Mouse (Mus musculus) embryonic facial prominence, embryonic 13.5 days (tissue): ENCODE results near the gene Kcna3. TPM values are rescaled to one million over a fixed set of nuclear protein-coding genes. Genes with fewer than 3 reads are reported as not detected.

Source experiments
- ATAC-seq: fragments of 200-750 bp; cut with Nextera tagmentation; 2 replicates; pipeline ENCODE4 v1.8.0; 2017; ENCODE audit warnings: low read depth; ENCODE audit not compliant: insufficient number of reproducible peaks, insufficient read depth, low FRiP score, low TSS enrichment
- H3K27ac ChIP-seq: fragments of 300-500 bp; sonication (generic); 2 replicates; pipeline ENCODE4 v1.5.1; 2015; ENCODE audit warnings: moderate library complexity, mild to moderate bottlenecking, inconsistent platforms
- H3K27me3 ChIP-seq: fragments of 300-500 bp; sonication (generic); 2 replicates; pipeline ENCODE4 v1.6.1; 2015; ENCODE audit warnings: mild to moderate bottlenecking, inconsistent platforms
- H3K36me3 ChIP-seq: fragments of 300-500 bp; sonication (generic); 2 replicates; pipeline ENCODE4 v1.6.1; 2015; ENCODE audit warnings: mild to moderate bottlenecking, inconsistent platforms
- H3K4me1 ChIP-seq: fragments of 300-500 bp; sonication (generic); 2 replicates; pipeline ENCODE4 v1.6.1; 2015; ENCODE audit warnings: inconsistent platforms
- H3K4me2 ChIP-seq: fragments of 300-500 bp; sonication (generic); 2 replicates; pipeline ENCODE4 v1.6.1; 2015; ENCODE audit warnings: moderate library complexity, mild to moderate bottlenecking, inconsistent platforms
- H3K4me3 ChIP-seq: fragments of 300-500 bp; sonication (generic); 2 replicates; pipeline ENCODE4 v1.5.1; 2015; ENCODE audit warnings: mild to moderate bottlenecking, inconsistent platforms
- H3K9ac ChIP-seq: fragments of 300-500 bp; sonication (generic); 2 replicates; pipeline ENCODE4 v1.6.1; 2015; ENCODE audit warnings: mild to moderate bottlenecking, inconsistent platforms
- H3K9me3 ChIP-seq: fragments of 300-500 bp; sonication (generic); 2 replicates; pipeline ENCODE4 v1.6.1; 2016; ENCODE audit warnings: inconsistent platforms
- WGBS: fragments of 180-500 bp; shearing (Covaris S2); methylation state at CpG from one replicate; pipeline ENCODE4 v1.1.7; 2015; ENCODE audit warnings: mixed read lengths; 5-methylcytosine and 5-hydroxymethylcytosine counted together
- polyA plus RNA-seq: library from polyadenylated mRNA; unstranded; fragments of >200 nt; fragmentation: Nextera tagmentation; extraction: Ambion mirVana; gene quantifications from 2 replicates; pipeline ENCODE4 v1.2.1, GENCODE M21; 2015

Gene Kcna3
- polyA plus RNA-seq: 1.1 and 1.3 TPM in 2 replicates

DNA sequence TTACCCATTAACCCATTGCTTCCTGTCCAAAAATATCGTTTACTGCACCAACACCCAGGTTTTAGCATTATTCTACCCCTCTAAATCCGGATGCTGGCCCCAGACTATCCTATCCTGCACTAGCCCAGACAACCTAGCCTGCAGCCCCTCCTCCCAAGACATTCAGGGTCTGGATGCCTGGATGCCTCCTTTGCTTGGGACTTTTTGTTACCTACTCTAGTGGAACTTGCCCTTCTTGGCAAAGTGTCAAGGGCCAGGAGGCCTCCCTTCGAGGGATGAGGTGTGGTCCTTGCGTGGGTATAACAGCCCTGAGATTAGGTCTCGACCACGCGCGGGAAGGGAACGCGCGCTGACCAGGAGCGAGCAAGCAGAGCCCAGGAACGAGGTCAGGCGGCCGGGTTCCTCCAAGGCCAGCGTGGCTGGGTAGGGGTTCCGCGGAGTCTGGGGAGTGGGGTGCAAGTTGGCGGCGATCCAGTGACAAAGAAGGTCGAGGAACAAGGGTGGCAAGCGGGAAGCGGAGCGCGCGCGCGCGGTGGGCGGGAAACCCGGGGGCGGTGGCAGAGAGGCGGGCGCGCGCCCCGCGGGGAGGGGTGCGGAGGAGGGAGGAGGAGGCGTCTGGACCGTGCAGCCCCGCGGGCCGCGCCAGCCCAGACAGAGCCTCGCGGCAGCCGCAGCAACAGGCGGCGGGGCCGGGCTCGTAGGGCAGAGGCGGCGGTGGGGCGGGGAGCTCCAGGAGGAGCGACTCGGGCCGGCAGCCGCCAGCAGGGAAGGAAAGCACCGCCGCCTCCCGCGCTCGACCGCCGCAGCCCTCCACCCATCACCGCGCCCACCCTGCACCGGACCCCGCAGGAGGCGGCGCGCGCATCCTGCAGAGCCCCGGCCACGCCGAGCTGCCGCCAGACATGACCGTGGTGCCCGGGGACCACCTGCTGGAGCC is at the start of gene Kcna3:
TSS of gene Kcna3 (plus strand) at position 649 of the 937 bp plus-strand sequence.
- Histone ChIP-seq H3K27me3 (peaks cover 18% of the 10 kb centered on the region), H3K4me3 (peak within 1 kb of the TSS; percentile 62), H3K9me3 (no peaks in the 10 kb centered on the region), H3K9ac (peak within 1 kb of the TSS; percentile 80), H3K27ac (no peak within 1 kb of the TSS), H3K4me2 (peak within 1 kb of the TSS; percentile 98), H3K36me3 (no peaks in the 10 kb centered on the region), H3K4me1 (peaks cover 14% of the 10 kb centered on the region)
- ATAC-seq: peak; percentile 95
- WGBS: under 1% methylated on average over 75 of the region's 80 CpGs

DNA sequence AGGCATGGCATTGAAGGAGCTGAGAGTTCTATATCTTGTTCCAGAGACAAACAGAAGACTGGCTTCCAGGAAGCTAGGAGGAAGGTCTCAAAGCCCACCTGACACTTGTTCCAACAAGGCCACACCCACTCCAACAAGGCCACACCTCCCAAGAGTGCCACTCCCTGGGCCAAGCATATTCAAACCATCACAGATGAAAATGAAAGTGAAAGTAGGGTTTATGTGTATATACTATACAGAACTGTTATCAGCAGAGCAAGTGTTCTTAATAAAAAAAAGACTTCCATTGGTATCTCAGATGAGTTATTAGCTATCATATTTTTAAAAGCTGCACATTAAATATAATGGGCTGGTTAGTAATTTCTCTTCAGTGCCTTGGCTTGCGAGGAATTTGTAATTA is 44.6 kb upstream of the Kcna3 start:
- no peaks in the 10 kb centered on the region for H3K27me3 ChIP-seq
- no peaks in the 10 kb centered on the region for H3K36me3 ChIP-seq
- no peaks in the 10 kb centered on the region for H3K9me3 ChIP-seq
- no peak overlapping the region for H3K4me2 ChIP-seq
- H3K9ac ChIP-seq: no peak overlapping the region
- ATAC-seq: no peak
- WGBS: 77% methylated on average over 1 of the region's 1 CpGs
- no peaks in the 10 kb centered on the region for H3K4me1 ChIP-seq
- H3K4me3 ChIP-seq: no peak overlapping the region
- H3K27ac ChIP-seq: no peak overlapping the region

DNA sequence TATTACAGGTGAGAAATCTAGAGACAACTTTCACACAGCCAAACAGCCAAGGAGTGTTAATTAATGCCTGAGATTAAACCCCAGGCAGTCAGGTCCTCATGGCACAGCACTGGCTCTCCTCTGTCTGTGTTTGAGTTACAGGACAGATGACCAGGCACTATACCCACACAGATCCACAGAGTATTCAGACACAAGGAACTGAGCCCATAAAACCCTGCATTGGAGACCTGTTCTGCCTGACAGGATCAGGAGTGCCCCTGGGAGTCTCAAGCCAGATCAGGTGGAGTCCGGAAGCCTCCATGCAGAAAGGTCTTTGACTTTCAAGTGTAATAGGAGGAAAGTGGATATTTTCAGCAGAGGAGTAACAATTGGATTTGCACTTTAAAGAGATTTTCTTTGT is 40.6 kb upstream of the Kcna3 start:
- Histone ChIP-seq H3K36me3 (no peaks in the 10 kb centered on the region), H3K27ac (no peak overlapping the region), H3K9me3 (no peaks in the 10 kb centered on the region), H3K27me3 (no peaks in the 10 kb centered on the region), H3K4me1 (no peaks in the 10 kb centered on the region), H3K9ac (no peak overlapping the region), H3K4me2 (no peak overlapping the region), H3K4me3 (no peak overlapping the region)
- WGBS: 64% methylated on average over 1 of the region's 1 CpGs
- ATAC-seq: no peak

DNA sequence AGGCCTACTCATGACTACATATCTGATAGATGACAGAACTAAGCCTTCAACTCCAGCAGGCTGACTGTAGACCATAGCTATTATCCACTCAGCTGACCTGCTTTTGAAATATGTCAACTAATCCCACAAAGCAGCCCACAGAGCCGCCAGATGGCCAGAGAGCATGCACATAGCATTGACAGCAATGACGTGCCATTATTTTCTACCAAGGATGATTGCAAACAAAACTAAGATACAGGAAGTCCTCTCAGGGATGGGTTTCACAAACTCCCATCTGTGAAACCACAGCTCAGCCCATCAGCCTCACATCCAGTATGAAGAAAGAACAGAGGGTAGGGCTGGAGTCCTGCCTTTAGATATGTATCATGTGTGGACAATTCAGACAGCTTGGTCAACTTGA is 39.8 kb upstream of the Kcna3 start:
- no peak overlapping the region for H3K4me2 ChIP-seq
- WGBS: 70% methylated on average over 2 of the region's 2 CpGs
- no peaks in the 10 kb centered on the region for H3K9me3 ChIP-seq
- H3K27ac ChIP-seq: no peak overlapping the region
- no peak overlapping the region for H3K4me3 ChIP-seq
- no peaks in the 10 kb centered on the region for H3K4me1 ChIP-seq
- no peak overlapping the region for H3K9ac ChIP-seq
- no peak for ATAC-seq
- no peaks in the 10 kb centered on the region for H3K36me3 ChIP-seq
- no peaks in the 10 kb centered on the region for H3K27me3 ChIP-seq

DNA sequence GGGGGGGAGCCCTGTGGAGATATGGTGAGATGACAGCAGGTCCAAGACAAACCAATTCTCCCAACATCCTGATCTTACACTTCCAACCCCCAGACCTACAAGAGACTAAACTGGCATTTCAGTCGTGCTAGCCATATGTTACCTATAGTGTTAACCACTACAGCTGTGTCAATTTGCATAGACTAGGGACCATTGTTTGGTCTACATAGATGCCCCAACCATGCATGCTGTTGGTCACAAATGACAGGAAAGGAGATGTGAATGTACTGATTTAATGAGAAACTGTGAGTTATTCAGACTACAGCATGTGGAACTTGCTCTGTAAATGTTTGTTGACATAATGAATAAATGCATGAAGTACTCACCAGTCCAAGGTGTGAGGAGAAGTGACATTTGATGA is 37.6 kb upstream of the Kcna3 start:
- Histone ChIP-seq H3K36me3 (no peaks in the 10 kb centered on the region), H3K9ac (no peak overlapping the region), H3K4me1 (no peaks in the 10 kb centered on the region), H3K27me3 (no peaks in the 10 kb centered on the region), H3K4me3 (no peak overlapping the region), H3K27ac (no peak overlapping the region), H3K4me2 (no peak overlapping the region), H3K9me3 (no peaks in the 10 kb centered on the region)
- no peak for ATAC-seq
- WGBS: 74% methylated on average over 1 of the region's 1 CpGs

DNA sequence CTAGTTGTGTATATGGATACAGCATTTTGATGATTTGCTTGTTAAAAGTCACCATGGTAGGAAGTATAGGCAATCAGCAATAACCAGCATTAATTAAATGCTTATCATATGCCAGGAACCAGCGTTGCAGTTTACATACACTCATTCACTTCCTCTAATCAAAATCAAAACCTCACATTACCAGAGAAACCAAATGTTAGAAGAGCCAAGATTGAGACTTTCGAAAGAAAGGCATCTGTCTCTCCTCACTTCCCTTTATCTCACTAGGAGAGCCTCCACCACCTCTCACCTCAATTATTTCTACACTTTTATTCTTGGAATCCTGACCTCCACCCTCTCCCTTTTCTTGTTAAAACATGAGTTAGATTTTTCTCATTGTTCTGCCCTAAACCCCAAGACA is 35.8 kb upstream of the Kcna3 start:
- no peaks in the 10 kb centered on the region for H3K27me3 ChIP-seq
- no peak overlapping the region for H3K4me2 ChIP-seq
- H3K36me3 ChIP-seq: no peaks in the 10 kb centered on the region
- 59% methylated on average over 2 of the region's 2 CpGs for WGBS
- H3K9me3 ChIP-seq: no peaks in the 10 kb centered on the region
- no peak overlapping the region for H3K27ac ChIP-seq
- no peak for ATAC-seq
- no peak overlapping the region for H3K9ac ChIP-seq
- H3K4me3 ChIP-seq: no peak overlapping the region
- no peaks in the 10 kb centered on the region for H3K4me1 ChIP-seq

DNA sequence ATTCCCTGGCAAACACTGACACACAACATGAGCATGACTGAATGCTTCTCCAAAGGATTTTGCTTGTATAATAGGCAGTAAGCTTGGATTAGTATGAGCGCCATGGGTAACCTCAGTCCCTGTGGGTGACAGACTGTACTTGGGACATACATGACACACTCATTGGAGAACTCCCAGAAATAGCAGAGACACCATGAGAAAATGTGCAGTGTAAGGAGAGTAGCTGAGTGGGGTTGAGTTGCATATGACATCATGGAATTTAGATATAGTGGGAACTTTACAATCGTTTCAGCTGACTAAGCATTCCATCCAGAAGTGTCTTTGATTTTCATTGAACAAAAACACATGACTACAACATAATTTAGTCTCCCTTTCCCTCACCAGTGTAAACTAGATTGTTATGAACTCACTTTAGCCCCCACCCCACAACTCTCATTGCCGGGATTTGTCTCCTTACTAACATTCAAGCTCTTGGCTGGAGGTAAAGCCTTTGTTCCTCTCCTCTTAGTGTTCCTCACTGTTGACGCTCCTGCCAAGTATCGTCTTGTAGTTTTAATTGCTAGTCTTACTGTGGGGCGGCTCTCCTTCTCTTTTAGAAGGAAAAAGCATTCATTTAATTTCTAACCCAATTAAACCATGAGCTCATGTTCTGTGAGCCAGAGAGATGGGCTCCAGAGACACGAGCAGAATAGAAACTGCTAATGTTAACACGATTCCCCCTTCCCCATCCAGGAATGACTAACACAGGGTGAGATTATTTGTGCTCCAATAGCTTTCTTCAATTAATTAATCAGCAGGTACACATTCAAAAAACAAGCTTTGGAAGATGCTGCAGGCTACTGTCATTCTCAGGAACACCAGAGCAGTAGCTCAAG is 33.5 kb upstream of the Kcna3 start:
- no peaks in the 10 kb centered on the region for H3K4me1 ChIP-seq

DNA sequence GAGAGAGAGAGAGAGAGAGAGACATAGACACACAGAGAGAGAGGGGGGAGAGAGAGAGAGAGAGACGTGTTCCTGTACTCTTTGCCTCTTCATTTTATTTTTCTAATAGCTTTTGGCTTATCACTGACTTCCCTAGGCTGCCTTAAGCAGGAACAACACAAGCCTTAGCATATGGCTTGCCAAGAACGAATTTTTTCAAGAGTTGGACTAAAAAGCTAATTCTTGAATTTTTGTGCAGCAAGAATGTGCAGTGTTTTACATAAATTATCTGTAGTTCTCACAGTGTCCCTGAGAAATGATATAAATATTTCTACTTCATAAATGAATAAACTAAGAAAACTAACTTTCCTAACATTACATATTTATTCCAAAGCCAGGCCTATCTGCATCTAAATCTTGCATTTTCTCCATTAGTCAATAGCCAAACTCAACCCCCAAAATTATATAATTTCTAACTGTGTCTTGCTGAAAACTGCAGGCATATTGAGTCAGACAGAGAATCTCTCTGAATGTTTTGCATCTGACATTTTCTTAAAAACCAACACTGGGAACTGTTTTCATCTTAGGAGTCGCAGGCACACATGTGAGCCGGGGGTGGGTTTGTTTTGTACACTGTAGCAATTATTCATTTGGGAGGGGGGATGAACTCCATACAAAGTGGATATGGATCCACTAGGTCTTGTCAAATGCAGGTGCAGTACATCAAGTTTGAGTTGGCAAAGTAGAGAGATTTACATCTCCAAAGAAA is 26.5 kb upstream of the Kcna3 start:
- no peak overlapping the region for H3K27ac ChIP-seq
- no peaks in the 10 kb centered on the region for H3K4me1 ChIP-seq
- no peaks in the 10 kb centered on the region for H3K27me3 ChIP-seq
- no peak overlapping the region for H3K4me3 ChIP-seq
- H3K4me2 ChIP-seq: no peak overlapping the region
- no peaks in the 10 kb centered on the region for H3K36me3 ChIP-seq
- no peaks in the 10 kb centered on the region for H3K9me3 ChIP-seq
- 72% methylated on average over 4 of the region's 4 CpGs for WGBS
- H3K9ac ChIP-seq: no peak overlapping the region
- ATAC-seq: no peak

More for the DNA sequence above, 33.5 kb upstream of the Kcna3 start:
- Histone ChIP-seq H3K36me3 (no peaks in the 10 kb centered on the region), H3K27ac (no peak overlapping the region), H3K9ac (no peak overlapping the region), H3K9me3 (no peaks in the 10 kb centered on the region), H3K4me3 (no peak overlapping the region), H3K27me3 (no peaks in the 10 kb centered on the region), H3K4me2 (no peak overlapping the region)
- 71% methylated on average over 8 of the region's 8 CpGs for WGBS
- ATAC-seq: no peak

DNA sequence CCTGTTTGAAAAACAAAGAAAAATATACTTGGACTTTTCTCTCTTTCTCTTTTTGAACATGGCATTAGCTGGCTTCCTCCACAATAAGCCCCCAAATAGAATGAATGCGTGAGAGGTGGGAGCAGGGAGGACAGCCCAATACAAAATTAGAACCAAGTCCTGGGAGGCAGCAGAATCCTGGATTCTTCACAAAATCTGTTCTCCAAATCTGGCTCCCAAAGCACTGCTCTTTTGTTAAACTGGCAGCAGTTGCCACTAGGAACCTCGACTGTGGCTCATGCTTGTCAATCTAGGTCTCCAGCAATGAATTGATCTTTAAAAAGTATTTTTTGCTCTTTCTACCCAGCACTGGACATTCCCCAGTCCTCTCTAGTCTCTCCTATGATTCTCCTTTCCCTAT is 17.7 kb upstream of the Kcna3 start:
- no peak overlapping the region for H3K4me3 ChIP-seq
- H3K36me3 ChIP-seq: no peaks in the 10 kb centered on the region
- no peaks in the 10 kb centered on the region for H3K27me3 ChIP-seq
- H3K9ac ChIP-seq: no peak overlapping the region
- no peak overlapping the region for H3K4me2 ChIP-seq
- 69% methylated on average over 2 of the region's 2 CpGs for WGBS
- H3K9me3 ChIP-seq: no peaks in the 10 kb centered on the region
- ATAC-seq: no peak
- H3K27ac ChIP-seq: no peak overlapping the region
- no peaks in the 10 kb centered on the region for H3K4me1 ChIP-seq

DNA sequence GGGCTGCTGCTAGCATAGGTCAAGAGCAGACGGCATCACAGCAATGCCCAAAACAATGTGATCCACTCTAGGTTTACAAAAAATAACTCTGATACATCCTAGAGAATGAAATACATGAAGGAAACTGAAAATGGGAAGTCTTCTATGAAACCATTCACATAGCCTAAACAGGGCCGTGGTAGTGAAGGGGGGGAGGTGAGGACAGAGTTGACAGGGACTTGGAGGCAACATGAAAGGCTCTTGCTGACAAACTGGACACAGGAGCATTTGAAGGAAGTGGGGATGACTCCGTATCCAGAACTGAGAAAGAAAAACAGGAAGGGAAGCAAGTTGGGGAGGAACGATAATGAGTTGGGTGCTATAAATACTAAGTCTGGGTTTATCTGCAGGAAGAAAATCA is 4.4 kb upstream of the Kcna3 start:
- Histone ChIP-seq H3K4me1 (peaks cover under 1% of the 10 kb centered on the region; the same call in 1 of the 2 replicates), H3K27ac (no peak overlapping the region), H3K9ac (no peak overlapping the region), H3K27me3 (0 out of 2 replicates have a peak, but pooled peaks cover 3% of the 10 kb centered on the region), H3K4me3 (no peak overlapping the region), H3K36me3 (no peaks in the 10 kb centered on the region), H3K9me3 (no peaks in the 10 kb centered on the region), H3K4me2 (no peak overlapping the region)
- 75% methylated on average over 4 of the region's 4 CpGs for WGBS
- ATAC-seq: no peak

DNA sequence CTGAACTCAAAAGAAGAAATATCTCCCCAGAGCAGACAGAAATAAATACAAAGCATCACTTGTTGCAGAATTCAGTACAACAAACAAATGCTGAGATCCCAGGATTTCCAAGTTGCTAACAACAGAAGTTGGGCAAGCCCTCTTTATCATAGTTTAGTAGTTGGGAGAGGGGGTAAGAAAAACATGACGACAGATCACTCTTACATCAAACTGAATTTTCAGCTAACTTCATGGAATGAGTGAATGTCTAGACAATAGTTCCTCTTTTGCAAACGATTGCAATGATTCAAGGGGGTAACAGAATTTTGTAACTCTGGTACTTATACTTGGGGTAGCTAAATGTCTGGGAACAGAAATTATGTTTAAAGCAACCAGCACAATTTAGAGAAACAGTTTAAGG is 1.2 kb upstream of the Kcna3 start:
- Histone ChIP-seq H3K4me3 (no peak overlapping the region), H3K27me3 (peaks cover 18% of the 10 kb centered on the region), H3K27ac (no peak overlapping the region), H3K36me3 (no peaks in the 10 kb centered on the region), H3K9ac (no peak overlapping the region), H3K4me1 (peaks cover 14% of the 10 kb centered on the region), H3K9me3 (no peaks in the 10 kb centered on the region), H3K4me2 (no peak overlapping the region)
- WGBS: 59% methylated on average over 2 of the region's 2 CpGs
- no peak for ATAC-seq
